Mouse (Mus musculus): Measurements from ENCODE around the gene Dhx8. TPM values are rescaled to one million over a fixed set of nuclear protein-coding genes. Genes with fewer than 3 reads are reported as not detected.

Dhx8 gene
- total RNA-seq, 2 experiments from 2014 or later, result 37.2 to 41.2 TPM

DNA sequence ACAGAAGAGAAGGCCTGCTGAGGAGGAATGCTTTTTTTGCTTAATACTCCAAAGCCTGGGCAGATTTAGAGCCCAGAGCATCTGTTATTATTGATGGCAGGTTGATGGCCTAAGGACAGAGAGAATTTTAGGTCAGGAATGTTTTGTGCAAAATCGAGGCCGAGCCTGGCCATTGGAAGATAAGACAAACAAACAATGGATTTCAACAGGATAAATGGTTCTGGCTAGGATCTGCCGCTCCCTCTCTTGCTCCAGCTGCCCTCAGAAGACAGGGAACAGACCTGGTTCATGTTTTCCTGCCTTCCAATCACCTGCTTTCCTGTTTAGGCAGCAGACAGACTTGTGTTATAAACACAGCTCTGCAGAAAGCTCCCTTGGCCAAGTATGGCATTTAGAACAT lies 3.4 kb upstream of the Dhx8 start:
- no peak for DNase-seq
- intact Hi-C loops (cut with DNase I), result no loop called here

DNA sequence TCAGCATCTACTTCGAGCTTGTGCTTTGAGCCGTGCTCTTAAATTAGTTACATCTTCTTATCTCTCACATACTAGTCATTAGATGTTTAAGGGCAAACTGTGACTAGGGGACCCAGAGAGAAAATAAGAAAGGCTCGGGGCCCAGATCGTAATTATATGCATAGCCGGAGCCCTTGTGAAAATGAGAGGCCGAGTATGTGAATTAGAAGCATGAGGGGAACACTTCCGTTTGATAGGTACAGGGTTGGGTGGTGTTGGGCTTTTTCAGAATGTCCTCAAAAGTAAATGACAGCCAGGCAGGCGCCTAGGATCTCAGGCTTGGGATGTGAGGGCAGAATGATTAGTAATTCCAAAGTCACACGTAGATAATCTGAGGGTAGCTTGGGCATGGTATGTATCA lies 877 bp downstream of the Dhx8 start:
- intact Hi-C loops (cut with DNase I), result loop anchor here (2.0 kb wide), 1 partner anchor 75 kb away; no protein-coding TSS in a partner anchor
- no peak for DNase-seq

DNA sequence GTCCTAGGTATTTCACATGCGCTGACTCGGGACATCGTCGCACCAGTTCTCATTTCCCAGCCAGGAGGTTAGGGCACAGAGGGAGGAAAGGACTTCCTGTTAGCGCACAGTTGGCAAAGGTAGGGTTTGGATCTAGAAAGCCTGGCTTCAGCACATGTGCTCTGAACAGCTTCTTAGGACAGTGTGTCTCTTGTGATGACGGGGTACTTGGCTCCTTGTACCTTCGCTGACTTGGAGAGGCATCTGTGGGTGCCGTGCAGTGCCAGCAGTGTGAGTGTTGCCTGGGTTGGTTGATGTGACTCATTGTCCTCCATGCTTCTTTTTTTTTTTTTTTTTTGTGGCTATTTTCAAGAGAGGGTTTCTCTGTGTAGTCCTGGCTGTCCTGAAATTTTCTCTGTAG lies 23.9 kb downstream of the Dhx8 start:
- no peak for DNase-seq
- intact Hi-C loops (cut with DNase I), result no loop called here

DNA sequence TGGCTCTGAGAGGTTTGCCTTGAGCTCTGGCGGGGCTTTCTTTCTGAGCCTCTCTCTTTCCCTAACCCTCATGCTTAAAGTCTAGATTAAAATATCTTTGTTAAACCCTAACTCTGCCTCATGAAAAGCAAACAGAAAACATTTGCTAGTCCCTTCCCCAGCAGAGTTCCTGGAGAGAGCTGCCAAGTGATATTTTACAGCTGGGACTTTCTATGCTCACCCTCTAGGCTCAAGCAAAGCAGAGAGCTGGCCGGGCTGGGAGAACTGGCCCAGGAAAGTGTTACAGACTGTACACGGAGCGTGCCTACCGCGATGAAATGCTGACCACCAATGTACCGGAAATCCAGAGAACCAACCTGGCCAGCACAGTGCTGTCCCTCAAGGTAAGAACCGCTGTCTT lies 24.6 kb downstream of the Dhx8 start:
- DNase-seq, result no peak

DNA sequence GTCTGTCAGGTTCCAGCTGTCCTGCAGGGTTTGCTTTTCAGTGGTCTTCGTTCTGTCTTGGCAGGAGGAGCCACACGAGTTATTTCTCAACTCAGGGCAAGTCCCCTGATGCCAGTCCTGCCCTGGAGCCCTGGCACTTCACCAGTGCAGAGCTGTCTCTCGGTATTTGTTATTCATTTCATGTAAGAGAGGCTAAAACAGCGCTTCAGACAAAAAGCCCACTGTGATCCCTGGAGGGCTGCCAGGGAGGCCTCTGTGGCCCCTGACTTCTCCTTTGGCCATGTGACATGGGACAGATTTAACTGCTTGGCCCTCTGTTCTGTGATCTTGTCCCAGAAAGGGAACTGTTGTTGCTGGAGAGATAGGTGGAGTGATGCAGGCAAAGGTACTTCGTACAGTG lies 25.7 kb downstream of the Dhx8 start:
- intact Hi-C loops (cut with DNase I), result no loop called here
- peak; percentile 79 for DNase-seq

More for the DNA sequence above, 24.6 kb downstream of the Dhx8 start:
- intact Hi-C loops (cut with DNase I), result no loop called here

DNA sequence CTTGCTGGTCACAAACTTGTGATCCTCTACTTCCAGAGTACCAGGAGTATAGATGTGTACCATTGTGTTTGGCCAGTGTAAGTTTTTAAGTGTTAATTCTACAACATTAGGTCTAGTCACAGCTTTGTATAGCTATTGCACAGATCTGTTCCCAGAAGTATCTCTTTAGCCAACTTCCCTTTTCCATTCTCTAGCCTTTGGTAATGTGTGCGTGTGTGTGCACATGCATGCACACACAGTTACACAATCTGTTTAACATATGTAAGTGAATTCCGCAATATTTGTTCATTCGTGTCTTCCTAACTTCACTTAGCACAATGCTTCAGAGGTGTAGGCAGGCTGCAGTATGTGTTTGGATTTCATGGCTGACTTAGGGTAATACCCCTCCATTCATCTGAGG lies 26.8 kb downstream of the Dhx8 start:
- intact Hi-C loops (cut with DNase I), result no loop called here
- no peak for DNase-seq

DNA sequence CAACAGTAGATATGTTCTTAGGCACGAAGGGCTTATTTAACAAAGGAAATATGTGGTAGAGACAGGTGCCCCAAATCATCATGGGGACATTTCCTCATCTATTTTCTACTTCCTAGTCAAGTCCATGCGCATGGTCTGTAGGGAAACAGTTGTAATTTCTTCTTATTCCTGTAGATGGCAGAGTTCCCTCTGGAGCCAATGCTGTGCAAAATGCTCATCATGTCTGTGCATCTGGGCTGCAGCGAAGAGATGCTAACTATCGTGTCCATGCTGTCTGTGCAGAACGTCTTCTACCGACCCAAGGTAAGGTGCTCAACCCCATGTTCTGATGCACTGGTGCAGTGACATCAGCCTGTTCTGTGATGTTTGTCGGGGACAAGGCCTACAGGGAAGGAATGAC lies 31.0 kb downstream of the Dhx8 start:
- DNase-seq, result no peak

DNA sequence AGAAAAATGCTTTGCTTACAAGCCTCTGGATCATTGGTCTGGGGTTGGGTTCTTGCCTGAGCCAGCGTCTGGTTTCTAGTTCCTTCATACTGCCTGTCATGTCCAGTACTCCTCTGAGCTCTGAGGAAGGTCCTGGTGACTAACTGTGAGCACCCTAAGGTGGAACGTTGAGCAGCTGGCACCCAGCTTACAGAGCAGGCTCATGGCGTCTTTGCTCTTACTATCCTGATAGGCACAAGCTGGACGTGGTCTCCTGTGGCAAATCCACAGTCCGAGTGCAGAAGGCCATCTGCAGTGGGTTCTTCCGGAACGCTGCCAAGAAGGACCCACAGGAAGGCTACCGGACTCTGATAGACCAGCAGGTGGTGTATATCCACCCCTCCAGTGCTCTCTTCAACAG lies 31.8 kb downstream of the Dhx8 start:
- no peak for DNase-seq
- intact Hi-C loops (cut with DNase I), result no loop called here

More for the DNA sequence above, 31.0 kb downstream of the Dhx8 start:
- intact Hi-C loops (cut with DNase I), result no loop called here

DNA sequence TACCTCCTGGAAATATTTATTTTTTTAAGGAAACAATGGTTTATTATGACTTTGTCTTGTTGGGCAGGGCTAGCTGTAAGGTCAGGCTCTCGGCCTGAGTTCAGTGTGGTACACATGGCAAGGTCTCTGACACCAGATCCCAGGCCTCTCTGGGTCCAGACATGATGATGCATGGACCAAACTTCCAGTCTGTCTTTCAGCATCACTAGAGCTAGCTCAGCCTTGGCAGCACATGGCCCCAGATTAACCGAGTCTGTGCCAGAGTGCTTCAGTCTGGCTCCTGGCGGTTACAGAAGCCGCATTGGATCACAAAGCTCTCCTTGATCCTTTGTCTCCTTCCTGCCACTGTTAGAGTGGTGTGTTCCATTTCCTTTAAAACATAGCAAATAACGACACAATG lies 34.6 kb downstream of the Dhx8 start:
- no peak for DNase-seq
- intact Hi-C loops (cut with DNase I), result no loop called here

DNA sequence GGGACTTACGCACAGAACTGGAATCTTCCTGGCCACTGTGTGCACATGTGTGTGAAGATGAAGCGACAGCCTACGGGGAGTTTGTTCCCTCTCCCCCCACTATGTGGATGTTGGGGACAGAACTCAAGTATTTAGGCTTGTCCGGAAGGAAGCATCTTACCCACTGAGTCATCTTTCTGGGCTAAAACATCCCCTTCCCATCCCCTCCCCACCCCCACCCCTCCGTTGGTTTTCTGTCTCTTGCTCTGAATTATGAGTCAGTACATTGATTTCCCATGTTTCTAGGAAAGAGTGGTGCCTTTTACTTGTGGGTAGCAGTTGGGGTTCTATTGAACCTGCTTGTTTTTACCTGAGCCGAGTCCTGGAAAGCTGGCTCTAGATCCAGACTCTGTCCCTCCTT lies 36.0 kb downstream of the Dhx8 start:
- no peak for DNase-seq
- intact Hi-C loops (cut with DNase I), result no loop called here

DNA sequence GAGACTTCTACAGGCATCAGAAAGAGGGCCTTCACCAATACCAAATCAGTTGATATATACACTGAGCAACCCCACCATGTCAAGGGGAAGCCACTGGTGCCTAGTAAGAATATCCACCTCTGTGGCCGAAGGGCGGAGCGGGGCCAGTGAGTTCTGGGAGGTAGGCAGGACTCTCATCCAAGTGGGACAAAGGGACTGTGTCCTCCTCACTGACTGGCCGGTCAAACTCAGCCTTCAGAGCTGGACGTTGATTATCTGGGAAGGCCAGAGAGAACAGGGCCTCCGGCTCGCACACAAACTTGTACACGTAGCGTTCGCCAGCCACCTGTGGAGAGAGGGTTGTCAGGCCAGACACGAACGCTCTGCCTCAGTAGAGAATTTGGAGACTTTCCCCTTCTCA lies 37.5 kb downstream of the Dhx8 start:
- intact Hi-C loops (cut with DNase I), result no loop called here
- no peak for DNase-seq

DNA sequence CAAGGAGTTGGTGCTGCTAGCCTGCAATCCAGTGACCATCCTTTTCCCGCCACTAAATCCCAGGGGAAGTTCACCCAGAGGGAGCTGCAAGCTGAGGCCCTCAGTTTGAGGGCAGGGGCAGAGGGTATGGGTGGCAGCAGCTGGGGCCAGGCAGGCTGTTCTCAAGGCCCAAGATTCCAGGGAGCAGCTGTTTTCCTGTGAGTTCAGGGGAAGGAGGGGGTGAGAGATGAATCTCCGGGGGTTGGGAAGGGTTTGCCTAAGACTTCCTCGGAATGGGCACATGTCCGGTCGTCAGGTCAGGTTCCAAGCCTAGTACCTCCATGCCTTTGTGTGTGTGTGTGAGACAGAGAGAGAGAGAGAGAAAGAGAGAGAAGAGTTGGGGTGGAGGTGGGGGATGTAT lies 39.3 kb downstream of the Dhx8 start:
- intact Hi-C loops (cut with DNase I), result no loop called here

DNA sequence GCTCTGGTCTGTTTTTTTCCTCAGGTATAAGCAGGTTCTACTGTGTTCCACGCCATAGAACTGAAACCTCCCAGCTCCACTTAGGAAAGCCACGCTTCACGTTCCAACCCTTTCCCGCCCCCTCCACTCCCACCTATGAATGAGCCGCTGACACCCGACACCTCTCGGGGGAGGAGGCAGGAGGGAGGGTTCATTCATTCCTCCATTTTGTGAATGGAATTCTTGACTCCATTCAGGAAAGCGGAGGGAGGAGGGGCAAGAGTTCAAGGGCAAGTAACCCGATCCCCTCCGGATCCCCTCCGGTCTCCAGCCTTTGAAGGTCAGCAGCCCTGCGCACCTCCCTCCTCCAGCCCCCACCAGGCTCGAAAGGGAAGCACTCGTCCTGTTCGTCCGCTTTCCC lies 39.7 kb downstream of the Dhx8 start:
- intact Hi-C loops (cut with DNase I), result no loop called here
- DNase-seq, result peak; percentile 40

More for the DNA sequence above, 39.3 kb downstream of the Dhx8 start:
- DNase-seq, result no peak

DNA sequence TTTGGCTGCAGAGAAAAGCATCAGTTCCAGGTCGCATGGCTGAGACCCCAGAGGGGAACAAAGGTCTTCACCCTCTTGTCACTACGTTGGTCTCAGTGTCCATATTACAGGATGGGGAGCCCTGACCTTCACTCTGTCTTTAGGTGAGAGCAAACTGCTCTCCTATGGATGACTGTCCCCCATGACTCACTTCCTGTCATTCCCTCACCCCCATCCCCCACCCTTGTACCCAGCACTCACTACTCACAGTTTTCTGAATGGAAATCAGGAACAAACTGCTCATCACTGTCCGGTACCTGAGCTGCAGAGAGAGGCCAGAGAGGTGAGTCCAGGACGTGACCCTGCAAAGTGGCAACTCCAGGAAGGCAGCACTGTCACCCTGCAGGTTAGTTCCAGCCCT lies 44.1 kb downstream of the Dhx8 start:
- no peak for DNase-seq
- intact Hi-C loops (cut with DNase I), result no loop called here

DNA sequence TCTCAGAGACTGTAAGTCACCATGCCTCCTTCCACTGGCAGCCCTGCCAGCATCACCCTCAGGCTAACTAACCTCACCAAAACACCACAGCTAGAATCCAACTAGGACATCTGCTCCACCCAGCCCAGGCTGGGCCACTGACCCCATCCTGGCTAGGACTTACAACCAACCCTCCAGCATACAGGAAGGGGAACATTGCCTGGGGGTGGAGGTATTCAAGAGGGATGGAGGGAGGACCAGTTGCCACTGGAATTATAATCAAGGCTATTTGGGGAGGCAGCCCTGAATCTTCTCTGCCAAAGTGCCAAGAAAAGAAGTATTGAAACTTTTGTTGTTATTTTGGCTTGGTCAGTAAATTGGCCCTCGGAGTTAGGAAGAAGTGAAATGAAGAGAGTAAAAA lies 50.4 kb downstream of the Dhx8 start:
- no peak for DNase-seq
- intact Hi-C loops (cut with DNase I), result no loop called here

DNA sequence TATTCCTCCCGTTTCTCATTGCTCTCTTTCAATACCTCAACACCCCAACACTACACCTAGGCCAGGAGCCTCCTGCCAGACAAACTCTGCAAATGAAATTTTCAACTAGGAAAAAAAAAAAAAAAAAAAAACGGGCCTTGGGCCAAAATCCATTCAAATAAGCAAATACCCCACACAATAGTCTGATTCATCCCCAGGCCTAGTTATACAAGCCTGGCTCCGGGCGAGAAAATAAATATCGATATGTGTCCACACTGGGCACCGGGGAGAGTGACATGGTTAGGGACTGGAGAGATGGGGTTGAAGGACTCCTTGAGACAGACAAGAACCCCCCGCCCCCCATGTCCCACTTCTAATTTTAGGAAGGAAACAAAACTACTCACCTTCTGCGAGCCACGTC lies 50.9 kb downstream of the Dhx8 start:
- intact Hi-C loops (cut with DNase I), result no loop called here
- no peak for DNase-seq

DNA sequence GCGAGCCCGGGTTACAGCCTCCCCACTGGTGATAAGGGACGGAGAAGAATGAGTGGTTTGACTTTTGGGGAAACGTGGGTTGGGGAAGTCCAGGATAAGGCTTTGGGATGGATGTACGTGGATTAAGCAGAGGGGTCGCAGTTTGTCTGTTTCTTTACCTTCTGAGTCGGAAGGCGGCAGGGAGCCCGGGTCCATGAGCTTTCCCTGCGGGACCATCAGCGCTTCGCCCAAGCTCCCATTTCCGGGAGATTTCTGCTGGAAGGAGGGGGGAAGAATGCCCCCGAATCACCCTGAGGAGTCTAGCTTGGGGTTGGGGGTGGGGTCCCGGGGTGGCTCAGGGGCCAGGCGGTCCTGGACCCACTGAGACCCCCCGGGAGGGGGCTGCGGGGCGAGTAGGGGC lies 51.4 kb downstream of the Dhx8 start:
- intact Hi-C loops (cut with DNase I), result no loop called here
- no peak for DNase-seq

DNA sequence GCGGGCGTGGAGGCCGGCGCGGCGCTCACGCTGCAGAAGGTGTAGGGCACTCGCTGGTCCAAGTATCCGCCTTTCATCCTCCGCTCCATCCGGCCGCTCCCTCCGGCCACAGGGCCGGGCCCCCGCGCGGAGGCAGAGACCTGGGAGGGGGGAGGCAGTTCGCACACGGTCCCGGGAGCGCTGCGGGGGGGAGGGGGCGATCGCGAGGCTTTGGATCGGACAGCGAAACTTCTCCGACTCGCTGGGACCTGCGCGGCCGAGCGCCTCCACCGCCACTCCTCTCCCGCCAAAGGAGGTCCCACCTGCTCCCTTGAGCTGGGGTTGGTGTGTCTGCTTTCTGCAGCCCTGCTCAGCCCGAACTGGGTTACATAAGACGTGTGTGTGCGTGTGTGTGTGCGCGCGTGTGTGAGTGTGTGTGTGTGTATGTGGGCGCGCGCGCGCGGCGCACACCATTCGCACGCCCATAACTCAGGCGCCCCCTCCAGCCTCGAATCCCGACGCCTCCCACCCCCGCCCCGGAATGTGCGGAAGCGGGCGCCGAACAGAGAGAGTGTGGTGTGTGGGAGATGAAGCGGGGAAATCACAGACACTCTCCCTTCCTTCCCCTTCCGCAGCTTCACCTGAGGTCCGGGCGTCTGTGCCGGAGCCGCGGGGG lies 51.9 kb downstream of the Dhx8 start:
- intact Hi-C loops (cut with DNase I), result no loop called here
- DNase-seq, result peak; percentile 46

DNA sequence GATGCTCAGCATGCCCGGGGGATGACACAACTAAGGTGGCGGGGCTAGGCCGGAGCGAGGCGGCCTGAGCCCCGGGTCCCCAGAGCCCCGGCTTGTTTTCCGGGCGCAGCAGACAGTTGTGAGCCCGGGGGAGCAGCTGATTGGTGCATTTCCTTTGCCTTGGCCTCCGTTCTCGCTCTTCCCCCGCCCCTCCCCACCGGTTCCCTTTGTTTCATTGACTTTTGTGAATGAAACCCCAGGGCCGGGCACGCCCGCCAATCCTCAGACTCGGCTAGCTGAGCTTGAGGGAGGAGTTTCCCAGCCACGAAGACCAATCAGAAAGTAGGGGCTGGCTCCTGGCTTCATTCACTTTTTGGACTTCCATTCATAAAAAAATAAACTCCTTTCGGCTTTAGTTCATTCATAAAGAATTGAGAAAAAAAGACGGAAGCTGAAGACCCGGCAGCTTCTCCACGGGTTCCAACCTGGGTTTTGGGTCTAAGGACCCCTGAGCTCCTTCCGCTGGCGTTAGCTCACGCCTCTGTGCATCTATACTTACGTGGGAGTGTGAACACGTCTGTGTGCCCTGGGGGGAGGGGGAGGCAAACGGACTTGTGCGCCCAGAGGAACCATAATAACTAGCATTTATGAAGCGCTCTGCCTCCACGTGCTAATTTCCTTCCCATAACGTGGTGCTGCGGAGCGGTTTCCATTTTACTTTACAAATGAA lies 52.6 kb downstream of the Dhx8 start, which contains the start of gene Etv4:
TSS of gene Etv4 (minus strand) at position 229 of the 709 bp plus-strand sequence.
- peak; percentile 97 for DNase-seq
- intact Hi-C loops (cut with DNase I), result no loop called here

DNA sequence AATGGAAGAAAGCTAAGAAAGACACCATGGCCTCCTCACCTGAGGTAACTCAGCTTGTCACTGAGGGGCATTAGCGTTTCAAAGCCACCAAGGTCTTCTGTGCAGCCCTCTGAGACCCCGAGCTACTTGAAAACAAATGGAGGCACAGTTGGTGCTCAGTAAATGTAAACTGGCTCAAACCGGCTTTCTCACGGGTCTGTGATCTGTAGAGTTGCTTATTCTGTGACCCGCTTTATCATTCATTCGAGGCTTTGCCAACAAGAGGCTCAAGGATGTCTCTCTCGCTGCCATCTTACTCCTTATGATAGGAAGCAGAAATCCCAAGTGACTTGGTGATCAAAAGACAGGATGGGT lies 53.1 kb downstream of the Dhx8 start:
- intact Hi-C loops (cut with DNase I), result no loop called here
- DNase-seq, result no peak

DNA sequence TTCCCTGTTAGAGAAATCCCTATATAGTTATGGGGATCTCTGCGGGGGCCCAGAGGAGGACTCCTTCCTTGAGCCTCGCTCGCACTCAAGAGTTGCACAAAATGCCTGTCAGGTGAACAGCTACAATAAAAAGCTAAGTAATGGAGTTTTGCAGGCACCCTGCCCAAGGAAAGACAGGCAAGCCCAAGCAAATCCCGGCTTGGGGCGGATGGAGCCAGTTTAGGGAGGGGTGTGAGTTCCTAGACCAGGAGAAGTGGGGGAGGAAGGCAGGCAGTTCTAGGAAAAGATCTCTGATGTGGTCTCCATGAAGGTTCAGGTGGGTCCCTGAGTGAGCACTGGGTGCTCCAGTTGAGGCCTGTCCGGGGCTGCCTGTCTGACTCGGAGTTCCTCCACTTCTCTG lies 53.9 kb downstream of the Dhx8 start:
- intact Hi-C loops (cut with DNase I), result no loop called here
- DNase-seq, result no peak

DNA sequence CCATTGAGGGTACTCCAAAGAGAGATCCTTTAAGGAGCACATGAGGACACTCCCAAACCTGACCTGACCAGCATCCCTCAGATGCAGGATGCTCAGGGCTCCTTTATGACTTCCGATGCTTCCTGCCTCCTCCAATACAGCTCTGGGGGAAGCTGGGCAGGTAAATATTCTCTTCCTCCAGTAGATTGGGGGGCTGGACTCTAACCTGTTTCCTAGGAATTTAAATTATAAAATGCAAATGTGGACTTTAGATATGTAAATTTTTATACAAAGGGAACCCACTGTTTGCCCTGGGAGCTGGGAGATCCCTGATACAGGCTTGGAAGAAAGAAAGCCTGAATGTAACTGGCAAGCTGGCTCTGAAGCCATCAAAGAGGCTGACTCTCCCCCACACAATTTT lies 54.7 kb downstream of the Dhx8 start:
- intact Hi-C loops (cut with DNase I), result no loop called here
- no peak for DNase-seq
